ENCODE assay signal across 8 mouse cellular contexts in genomic region chr6:11908170-11908569, GRCm38 (mm10). TPM values are rescaled to one million over a fixed set of nuclear protein-coding genes. Genes with fewer than 3 reads are reported as not detected.
DNase-seq lines count a peak whose midpoint lies in the region; ATAC-seq and TF ChIP-seq lines count a peak whose summit lies in the region.

No protein-coding gene starts in this region.

- DNase-seq in heart, embryonic 10.5 days (ENCODE audit: low spot score): no peak
- no peak for DNase-seq in heart, postnatal 4 days
- peak; percentile 30 for DNase-seq in CD4-positive helper T cell, adult 2 months (ENCODE audit: low read depth, low spot score)
- peak; percentile 22 for DNase-seq in stomach, postnatal 0 days (ENCODE audit: low spot score)
- DNase-seq in urinary bladder, postnatal 10 days (ENCODE audit: low spot score): no peak
- no peak for DNase-seq in layer of hippocampus, postnatal 14 days (ENCODE audit: low spot score in 2 of 2)

- H3K9ac ChIP-seq in embryonic facial prominence, embryonic 15.5 days: peak overlapping the region; percentile 90
- H3K9ac ChIP-seq in liver, embryonic 12.5 days: peak overlapping the region; percentile 75
- peak overlapping the region; percentile 95 for H3K9ac ChIP-seq in stomach, postnatal 0 days (ENCODE audit: low read length)

- 34% methylated on average over 7 of the region's 7 CpGs for WGBS in heart, embryonic 10.5 days
- WGBS in embryonic facial prominence, embryonic 15.5 days: 25% methylated on average over 7 of the region's 7 CpGs
- WGBS in liver, embryonic 12.5 days (ENCODE audit: insufficient replicate concordance): 26% methylated on average over 7 of the region's 7 CpGs
- 20% methylated on average over 7 of the region's 7 CpGs for WGBS in stomach, postnatal 0 days

- no peak for TF ChIP-seq CTCF in stomach, postnatal 0 days (IDR thresholded peaks at IDR 0.05; ENCODE audit: low read depth)

- H3K27me3 ChIP-seq in heart, embryonic 10.5 days (ENCODE audit: insufficient read depth, poor library complexity, severe bottlenecking): no peaks in the 10 kb centered on the region
- no peaks in the 10 kb centered on the region for H3K27me3 ChIP-seq in embryonic facial prominence, embryonic 15.5 days
- no peaks in the 10 kb centered on the region for H3K27me3 ChIP-seq in liver, embryonic 12.5 days (replicated peaks)
- no peaks in the 10 kb centered on the region for H3K27me3 ChIP-seq in stomach, postnatal 0 days (ENCODE audit: control insufficient read depth, insufficient read depth, low read length)

- peak overlapping the region; percentile 55 for H3K4me2 ChIP-seq in embryonic facial prominence, embryonic 15.5 days (replicated peaks)
- peak overlapping the region; percentile 83 for H3K4me2 ChIP-seq in liver, embryonic 12.5 days
- H3K4me2 ChIP-seq in stomach, postnatal 0 days (replicated peaks; ENCODE audit: low read depth): peak overlapping the region; percentile 70

- peak overlapping the region; percentile 78 for H3K4me3 ChIP-seq in heart, embryonic 10.5 days
- peak overlapping the region; percentile 89 for H3K4me3 ChIP-seq in embryonic facial prominence, embryonic 15.5 days (replicated peaks)
- H3K4me3 ChIP-seq in liver, embryonic 12.5 days: peak overlapping the region; percentile 92
- H3K4me3 ChIP-seq in stomach, postnatal 0 days (ENCODE audit: low read depth, low read length): peak overlapping the region; percentile 79

- no peaks in the 10 kb centered on the region for H3K9me3 ChIP-seq in heart, embryonic 10.5 days
- no peaks in the 10 kb centered on the region for H3K9me3 ChIP-seq in embryonic facial prominence, embryonic 15.5 days (replicated peaks)
- H3K9me3 ChIP-seq in liver, embryonic 12.5 days (replicated peaks): no peaks in the 10 kb centered on the region
- H3K9me3 ChIP-seq in stomach, postnatal 0 days (ENCODE audit: control insufficient read depth, low read length): no peaks in the 10 kb centered on the region

- peak; percentile 11 for TF ChIP-seq EP300 in stomach, postnatal 0 days (optimal IDR thresholded peaks at IDR 0.05)

- peak overlapping the region; percentile 91 for H3K27ac ChIP-seq in heart, embryonic 10.5 days
- H3K27ac ChIP-seq in embryonic facial prominence, embryonic 15.5 days (replicated peaks): peak overlapping the region; percentile 87
- no peak overlapping the region; the same call in 1 of the 2 replicates for H3K27ac ChIP-seq in liver, embryonic 12.5 days
- H3K27ac ChIP-seq in stomach, postnatal 0 days (replicated peaks): peak overlapping the region; percentile 92

- H3K4me1 ChIP-seq in heart, embryonic 10.5 days: peaks cover 15% of the 10 kb centered on the region; the same call in 1 of the 2 replicates
- peaks cover 15% of the 10 kb centered on the region for H3K4me1 ChIP-seq in embryonic facial prominence, embryonic 15.5 days
- H3K4me1 ChIP-seq in liver, embryonic 12.5 days: peaks cover 17% of the 10 kb centered on the region
- no peaks in the 10 kb centered on the region; the same call in 1 of the 2 replicates for H3K4me1 ChIP-seq in stomach, postnatal 0 days (replicated peaks; ENCODE audit: control insufficient read depth, insufficient read depth)

- no peak for ATAC-seq in embryonic facial prominence, embryonic 15.5 days (ENCODE audit: insufficient number of reproducible peaks, low FRiP score, low TSS enrichment, low read depth)
- ATAC-seq in liver, embryonic 12.5 days: no peak
- no peak for ATAC-seq in stomach, postnatal 0 days (ENCODE audit: low FRiP score, low TSS enrichment)

- H3K36me3 ChIP-seq in heart, embryonic 10.5 days: peaks cover 25% of the 10 kb centered on the region
- peaks cover 18% of the 10 kb centered on the region for H3K36me3 ChIP-seq in embryonic facial prominence, embryonic 15.5 days
- H3K36me3 ChIP-seq in liver, embryonic 12.5 days: peaks cover 22% of the 10 kb centered on the region
- H3K36me3 ChIP-seq in stomach, postnatal 0 days (ENCODE audit: control insufficient read depth, insufficient read depth, low read length): no peaks in the 10 kb centered on the region

RNA-seq across cellular contexts. Expression of gene Phf14, which starts 0.6 kb away (rescaled TPM):
- polyA plus RNA-seq in heart, embryonic 10.5 days (2016; fragmentation: Nextera tagmentation; extraction: Ambion mirVana): 42.1 and 48.5 TPM in 2 replicates
- 10 to 100 TPM; 63.5 to 69.5 TPM for total RNA-seq in heart, postnatal 4 days (2021)
- 71.7 and 73.9 TPM in 2 replicates for polyA plus RNA-seq in embryonic facial prominence, embryonic 15.5 days (2015; fragmentation: Nextera tagmentation; extraction: Ambion mirVana)
- 28.1 and 28.7 TPM in 2 replicates for polyA plus RNA-seq in liver, embryonic 12.5 days (2016; fragmentation: Nextera tagmentation; extraction: Ambion mirVana)
- 55.6 and 58.7 TPM in 2 replicates for polyA plus RNA-seq in stomach, postnatal 0 days (2015; fragmentation: Nextera tagmentation; extraction: Ambion mirVana)
- total RNA-seq in layer of hippocampus, postnatal 14 days (2021): 100 to 1,000 TPM; 108 to 123 TPM

RNA-seq across cellular contexts. Expression of gene Ndufa4, which starts 0.9 kb away (rescaled TPM):
- 1,053 and 1,373 TPM in 2 replicates for polyA plus RNA-seq in heart, embryonic 10.5 days (2016; fragmentation: Nextera tagmentation; extraction: Ambion mirVana)
- total RNA-seq in heart, postnatal 4 days (2021): 1,000 to 10,000 TPM; 1,791 to 1,863 TPM
- 717 and 749 TPM in 2 replicates for polyA plus RNA-seq in embryonic facial prominence, embryonic 15.5 days (2015; fragmentation: Nextera tagmentation; extraction: Ambion mirVana)
- 553 and 579 TPM in 2 replicates for polyA plus RNA-seq in liver, embryonic 12.5 days (2016; fragmentation: Nextera tagmentation; extraction: Ambion mirVana)
- 1,446 and 1,474 TPM in 2 replicates for polyA plus RNA-seq in stomach, postnatal 0 days (2015; fragmentation: Nextera tagmentation; extraction: Ambion mirVana)
- total RNA-seq in layer of hippocampus, postnatal 14 days (2021): 100 to 1,000 TPM; 855 to 942 TPM

Comparison
In these comparisons a context has a peak if more than half of its experiments do, and no peak if none do; other contexts are left out.
1. DNase-seq: peak in CD4-positive helper T cell, adult 2 months (single experiment) and stomach, postnatal 0 days (single experiment); none in heart, embryonic 10.5 days (single experiment), heart, postnatal 4 days (single experiment), urinary bladder, postnatal 10 days (single experiment) and layer of hippocampus, postnatal 14 days (0 of 2).
2. Peak in every context shown above with its lines, with median percentiles within 50 percentile points of each other: H3K4me3 ChIP-seq, H3K4me2 ChIP-seq and H3K9ac ChIP-seq.